In genomic region chr3:138162553-138163183, GRCm38 (mm10) we compare ENCODE assay signal across 21 mouse cellular contexts. TPM values are rescaled to one million over a fixed set of nuclear protein-coding genes. Genes with fewer than 3 reads are reported as not detected.
DNase-seq lines count a peak whose midpoint lies in the region; ATAC-seq lines count a peak whose summit lies in the region.
"Had no signal": no experiment of that assay in that cellular context is flagged by ENCODE, and none has a peak within 500 bp of the region (broad histone marks: within the 10 kb centered on the region; RNA-seq: fewer than 3 reads in every experiment).

No protein-coding gene starts in this region.

- peak; percentile 58 for DNase-seq in heart, adult 11 months
- DNase-seq in heart, adult 8-10 months (ENCODE audit: low spot score): no peak
- DNase-seq in retina, postnatal 1 day: peak; percentile 34
- DNase-seq in retina, embryonic 14.5 days (ENCODE audit: low spot score): no peak
- peak; percentile 42 for DNase-seq in midbrain, embryonic 14.5 days
- no peak for DNase-seq in frontal cortex, postnatal 14 days (ENCODE audit: low spot score in 2 of 2)
- no peak for DNase-seq in layer of hippocampus, adult 9-11 months
- DNase-seq: cerebellum, adult 18-20 months; heart, adult 2 months; heart, postnatal 10 days; kidney, adult 11 months; kidney, postnatal 14 days; liver; lung, adult 2 months; right cerebral cortex, postnatal 4 days had no signal

- no peaks in the 10 kb centered on the region for H3K36me3 ChIP-seq in forebrain, embryonic 12.5 days (replicated peaks)
- no peaks in the 10 kb centered on the region for H3K36me3 ChIP-seq in midbrain, embryonic 14.5 days (ENCODE audit: control insufficient read depth, insufficient read depth, low read length)

- no peaks in the 10 kb centered on the region for H3K9me3 ChIP-seq in forebrain, embryonic 12.5 days
- H3K9me3 ChIP-seq in midbrain, embryonic 14.5 days (ENCODE audit: control insufficient read depth, low read length): no peaks in the 10 kb centered on the region

- H3K27me3 ChIP-seq in forebrain, embryonic 12.5 days: no peaks in the 10 kb centered on the region
- H3K27me3 ChIP-seq in midbrain, embryonic 14.5 days (ENCODE audit: control insufficient read depth, insufficient read depth, low read length): no peaks in the 10 kb centered on the region

- WGBS in forebrain, embryonic 12.5 days: 65% methylated on average over 4 of the region's 4 CpGs
- WGBS in midbrain, embryonic 14.5 days: 46% methylated on average over 4 of the region's 4 CpGs

- H3K27ac ChIP-seq in forebrain, embryonic 12.5 days: no peak overlapping the region
- no peak overlapping the region for H3K27ac ChIP-seq in midbrain, embryonic 14.5 days (replicated peaks; ENCODE audit: low read depth, low read length)
- H3K27ac ChIP-seq: heart, adult 2 months; hindbrain, embryonic 14.5 days had no signal

- peaks cover 3% of the 10 kb centered on the region; the same call in 1 of the 2 replicates for H3K4me1 ChIP-seq in forebrain, embryonic 12.5 days
- H3K4me1 ChIP-seq in midbrain, embryonic 14.5 days (ENCODE audit: control insufficient read depth, insufficient read depth, low read length): no peaks in the 10 kb centered on the region

- H3K9ac ChIP-seq in forebrain, embryonic 12.5 days: no peak overlapping the region
- no peak overlapping the region for H3K9ac ChIP-seq in midbrain, embryonic 14.5 days (replicated peaks; ENCODE audit: low read length)
- H3K9ac ChIP-seq: hindbrain, embryonic 14.5 days had no signal

- peak; percentile 65; the same call in 1 of the 2 replicates for ATAC-seq in forebrain, embryonic 12.5 days (ENCODE audit: low FRiP score)
- no peak for ATAC-seq in midbrain, embryonic 14.5 days (ENCODE audit: low FRiP score, low TSS enrichment)

- H3K4me2 ChIP-seq in forebrain, embryonic 12.5 days: no peak overlapping the region
- no peak overlapping the region for H3K4me2 ChIP-seq in midbrain, embryonic 14.5 days (ENCODE audit: low read length)
- H3K4me2 ChIP-seq: hindbrain, embryonic 14.5 days had no signal

- no peak overlapping the region for H3K4me3 ChIP-seq in forebrain, embryonic 12.5 days (replicated peaks)
- no peak overlapping the region for H3K4me3 ChIP-seq in midbrain, embryonic 14.5 days (replicated peaks; ENCODE audit: low read depth, low read length)
- H3K4me3 ChIP-seq: heart, adult 2 months had no signal

RNA-seq across cellular contexts. Expression of gene Mttp, which starts 17.9 kb away (rescaled TPM):
- total RNA-seq in heart, adult 8-10 months (2022): 1 to 10 TPM; 6.6 to 8.4 (median 7.4) TPM
- polyA plus RNA-seq in forebrain, embryonic 12.5 days (2016; fragmentation: Nextera tagmentation; extraction: Ambion mirVana): 13.4 and 14.1 TPM in 2 replicates
- polyA plus RNA-seq in midbrain, embryonic 14.5 days (2014; fragmentation: Nextera tagmentation; extraction: Ambion mirVana): 6.6 and 7.0 TPM in 2 replicates

RNA-seq across cellular contexts. Expression of gene Trmt10a, which starts 19.4 kb away (rescaled TPM):
- 1 to 10 TPM; 1.1 to 1.9 (median 1.6) TPM for total RNA-seq in heart, adult 8-10 months (2022)
- polyA plus RNA-seq in forebrain, embryonic 12.5 days (2016; fragmentation: Nextera tagmentation; extraction: Ambion mirVana): 13.7 and 14.5 TPM in 2 replicates
- polyA plus RNA-seq in midbrain, embryonic 14.5 days (2014; fragmentation: Nextera tagmentation; extraction: Ambion mirVana): 7.6 and 10.1 TPM in 2 replicates

RNA-seq across cellular contexts. Expression of gene 4930579F01Rik, which starts 31.0 kb away (rescaled TPM):
- total RNA-seq in heart, adult 8-10 months (2022): not detected
- not detected in 2 replicates for polyA plus RNA-seq in forebrain, embryonic 12.5 days (2016; fragmentation: Nextera tagmentation; extraction: Ambion mirVana)
- not detected in 2 replicates for polyA plus RNA-seq in midbrain, embryonic 14.5 days (2014; fragmentation: Nextera tagmentation; extraction: Ambion mirVana)
- total RNA-seq: common myeloid progenitor, adult 5-6 weeks; gastrocnemius, adult 18-20 months; heart, adult 2 months; heart, postnatal 10 days; layer of hippocampus, postnatal 10 days; left cerebral cortex, postnatal 25 days had no signal
- polyA plus RNA-seq: hindbrain, embryonic 14.5 days; lung, adult 2 months had no signal

RNA-seq across cellular contexts. Expression of gene Adh7, which starts 54.9 kb away (rescaled TPM):
- total RNA-seq in heart, adult 8-10 months (2022): under 1 TPM; 0.11 to 0.81 (median 0.47) TPM
- polyA plus RNA-seq in forebrain, embryonic 12.5 days (2016; fragmentation: Nextera tagmentation; extraction: Ambion mirVana): 0.17 TPM in 1 of 2 replicates, not detected in the other
- polyA plus RNA-seq in midbrain, embryonic 14.5 days (2014; fragmentation: Nextera tagmentation; extraction: Ambion mirVana): 1.1 and 1.4 TPM in 2 replicates
- total RNA-seq: common myeloid progenitor, adult 5-6 weeks; left cerebral cortex, postnatal 25 days had no signal

Comparison
In these comparisons a context has a peak if more than half of its experiments do, and no peak if none do; other contexts are left out.
1. DNase-seq: peak in heart, adult 11 months (single experiment), retina, postnatal 1 day (single experiment) and midbrain, embryonic 14.5 days (single experiment); none in heart, adult 8-10 months (single experiment), retina, embryonic 14.5 days (single experiment), frontal cortex, postnatal 14 days (0 of 2) and layer of hippocampus, adult 9-11 months (single experiment).